Mouse (Mus musculus): ENCODE data around the gene Ube2e3. TPM values are rescaled to one million over a fixed set of nuclear protein-coding genes. Genes with fewer than 3 reads are reported as not detected.

Ube2e3 gene
- polyA plus RNA-seq, 1 experiment = 24.1 TPM

DNA sequence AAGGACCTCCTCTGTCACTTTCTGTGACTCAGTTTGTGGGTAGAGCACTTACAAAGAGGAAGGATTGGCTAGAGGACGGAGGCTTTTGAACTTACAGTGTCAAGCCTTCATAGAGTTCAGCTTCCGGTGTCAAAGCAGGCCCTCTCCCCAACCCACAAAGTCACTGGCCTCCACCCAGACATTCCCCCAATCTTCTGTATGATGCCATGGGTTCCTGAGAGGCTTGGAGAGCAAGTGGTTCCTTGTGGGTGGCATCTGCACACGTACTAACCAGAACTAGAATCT is 7.9 kb upstream of the Ube2e3 start:
- no peak overlapping the region for H3ac ChIP-seq (ENCODE audit: control insufficient read depth, insufficient read length)
- H3K79me2 ChIP-seq (ENCODE audit: control insufficient read depth, insufficient read depth) = no peaks in the 10 kb centered on the region
- H3K4me3 ChIP-seq = no peak overlapping the region
- no peak for TF ChIP-seq E2F4 (IDR thresholded peaks at IDR 0.05; ENCODE audit: insufficient read depth)
- no peak for TF ChIP-seq SRF (IDR thresholded peaks at IDR 0.05; ENCODE audit: control insufficient read depth, insufficient read length, low read depth)
- no peak for TF ChIP-seq CEBPB (IDR thresholded peaks at IDR 0.05; ENCODE audit: insufficient read depth, poor library complexity, severe bottlenecking)
- no peak for TF ChIP-seq TCF3 (IDR thresholded peaks at IDR 0.05; ENCODE audit: insufficient read length, low read depth)
- TF ChIP-seq POLR2AphosphoS2 (IDR thresholded peaks at IDR 0.05; ENCODE audit: insufficient read length, low read depth) = no peak
- no peak overlapping the region for H3K4me2 ChIP-seq (ENCODE audit: low read depth)
- H3K27me3 ChIP-seq (ENCODE audit: control insufficient read depth, insufficient read depth, insufficient read length) = no peaks in the 10 kb centered on the region
- H3K36me3 ChIP-seq (ENCODE audit: control insufficient read depth, insufficient read depth) = no peaks in the 10 kb centered on the region

DNA sequence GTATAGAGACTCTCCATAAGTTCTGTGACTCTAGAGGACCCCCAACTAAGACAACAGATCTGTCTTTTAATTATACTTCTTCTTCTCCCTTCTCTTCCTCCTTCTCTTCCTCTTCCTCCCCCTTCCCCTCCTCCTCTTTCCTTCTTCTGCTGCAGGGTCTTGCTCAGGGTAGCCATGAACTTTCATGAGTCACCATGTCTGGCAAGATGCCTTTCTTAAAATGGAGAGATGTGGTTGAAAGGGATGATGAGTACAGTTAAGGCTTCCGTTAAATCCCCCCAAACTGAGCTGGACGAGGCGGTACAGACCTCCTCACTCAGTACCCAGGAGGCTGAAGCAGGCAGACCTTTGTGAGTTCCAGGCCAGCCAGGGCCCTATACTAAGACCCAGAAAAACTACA is 3.8 kb upstream of the Ube2e3 start:
- H3K27me3 ChIP-seq (ENCODE audit: control insufficient read depth, insufficient read depth, insufficient read length) = no peaks in the 10 kb centered on the region
- TF ChIP-seq SRF (IDR thresholded peaks at IDR 0.05; ENCODE audit: control insufficient read depth, insufficient read length, low read depth) = no peak
- no peak for TF ChIP-seq TCF12 (IDR thresholded peaks at IDR 0.05; ENCODE audit: insufficient read depth, poor library complexity, severe bottlenecking)
- TF ChIP-seq POLR2A (IDR thresholded peaks at IDR 0.05; ENCODE audit: insufficient read length, low read depth) = no peak
- TF ChIP-seq POLR2AphosphoS2 (IDR thresholded peaks at IDR 0.05; ENCODE audit: insufficient read length, low read depth) = no peak
- no peak for TF ChIP-seq MAX (IDR thresholded peaks at IDR 0.05; ENCODE audit: low read depth)
- no peak for TF ChIP-seq MYOG (IDR thresholded peaks at IDR 0.05; ENCODE audit: control insufficient read depth in 1 of 3, insufficient read depth in 1 of 3, insufficient read length in 2 of 3, low read depth in 2 of 3)
- TF ChIP-seq USF1 (IDR thresholded peaks at IDR 0.05; ENCODE audit: low read depth) = no peak
- no peak for TF ChIP-seq REST (IDR thresholded peaks at IDR 0.05; ENCODE audit: insufficient read depth, insufficient read length)
- TF ChIP-seq MYOD1 (IDR thresholded peaks at IDR 0.05; ENCODE audit: control insufficient read depth in 1 of 3, insufficient read length in 2 of 3, low read depth in 2 of 3) = no peak
- TF ChIP-seq TCF3 (IDR thresholded peaks at IDR 0.05; ENCODE audit: insufficient read length, low read depth) = no peak
- no peak overlapping the region for H3ac ChIP-seq (ENCODE audit: control insufficient read depth, insufficient read length)
- H3K4me2 ChIP-seq (ENCODE audit: low read depth) = no peak overlapping the region
- no peaks in the 10 kb centered on the region for H3K36me3 ChIP-seq (ENCODE audit: control insufficient read depth, insufficient read depth)
- no peaks in the 10 kb centered on the region for H3K79me2 ChIP-seq (ENCODE audit: control insufficient read depth, insufficient read depth)
- H3K4me3 ChIP-seq = no peak overlapping the region

DNA sequence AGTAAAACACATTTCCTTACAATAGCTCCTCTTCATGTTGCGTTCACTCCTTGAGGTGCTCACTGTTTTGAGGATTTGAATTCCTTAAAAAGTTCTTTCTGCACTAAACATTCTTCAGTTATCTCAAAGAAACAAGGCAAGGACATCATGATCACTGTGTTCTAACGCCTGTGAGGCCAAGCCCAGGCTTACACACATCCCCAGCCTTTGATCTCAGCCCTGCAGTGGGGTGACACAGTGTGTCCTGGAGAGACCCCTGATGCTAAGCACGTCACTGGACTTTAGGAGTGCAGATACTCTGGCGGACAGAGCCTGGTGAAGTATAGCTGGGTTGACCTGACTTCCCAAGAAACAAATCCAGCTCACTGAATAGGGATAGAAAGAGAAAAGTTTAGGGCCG is 3.1 kb upstream of the Ube2e3 start:
- H3K4me3 ChIP-seq = no peak overlapping the region
- H3ac ChIP-seq (ENCODE audit: control insufficient read depth, insufficient read length) = no peak overlapping the region
- H3K27me3 ChIP-seq (ENCODE audit: control insufficient read depth, insufficient read depth, insufficient read length) = no peaks in the 10 kb centered on the region
- no peaks in the 10 kb centered on the region for H3K36me3 ChIP-seq (ENCODE audit: control insufficient read depth, insufficient read depth)
- H3K79me2 ChIP-seq (ENCODE audit: control insufficient read depth, insufficient read depth) = peaks cover under 1% of the 10 kb centered on the region
- TF ChIP-seq E2F4 (IDR thresholded peaks at IDR 0.05; ENCODE audit: insufficient read depth) = no peak
- TF ChIP-seq REST (IDR thresholded peaks at IDR 0.05; ENCODE audit: insufficient read depth, insufficient read length) = no peak
- TF ChIP-seq SRF (IDR thresholded peaks at IDR 0.05; ENCODE audit: control insufficient read depth, insufficient read length, low read depth) = no peak
- TF ChIP-seq CEBPB (IDR thresholded peaks at IDR 0.05; ENCODE audit: insufficient read depth, poor library complexity, severe bottlenecking) = no peak
- no peak for TF ChIP-seq MYOD1 (IDR thresholded peaks at IDR 0.05; ENCODE audit: control insufficient read depth in 1 of 3, insufficient read length in 2 of 3, low read depth in 2 of 3)
- TF ChIP-seq USF1 (IDR thresholded peaks at IDR 0.05; ENCODE audit: low read depth) = no peak
- TF ChIP-seq MYOG (IDR thresholded peaks at IDR 0.05; ENCODE audit: control insufficient read depth in 1 of 3, insufficient read depth in 1 of 3, insufficient read length in 2 of 3, low read depth in 2 of 3) = no peak
- no peak for TF ChIP-seq POLR2A (IDR thresholded peaks at IDR 0.05; ENCODE audit: insufficient read length, low read depth)
- TF ChIP-seq MAX (IDR thresholded peaks at IDR 0.05; ENCODE audit: low read depth) = no peak
- TF ChIP-seq POLR2AphosphoS2 (IDR thresholded peaks at IDR 0.05; ENCODE audit: insufficient read length, low read depth) = no peak
- TF ChIP-seq TCF12 (IDR thresholded peaks at IDR 0.05; ENCODE audit: insufficient read depth, poor library complexity, severe bottlenecking) = no peak
- TF ChIP-seq TCF3 (IDR thresholded peaks at IDR 0.05; ENCODE audit: insufficient read length, low read depth) = no peak
- H3K4me2 ChIP-seq (ENCODE audit: low read depth) = no peak overlapping the region

DNA sequence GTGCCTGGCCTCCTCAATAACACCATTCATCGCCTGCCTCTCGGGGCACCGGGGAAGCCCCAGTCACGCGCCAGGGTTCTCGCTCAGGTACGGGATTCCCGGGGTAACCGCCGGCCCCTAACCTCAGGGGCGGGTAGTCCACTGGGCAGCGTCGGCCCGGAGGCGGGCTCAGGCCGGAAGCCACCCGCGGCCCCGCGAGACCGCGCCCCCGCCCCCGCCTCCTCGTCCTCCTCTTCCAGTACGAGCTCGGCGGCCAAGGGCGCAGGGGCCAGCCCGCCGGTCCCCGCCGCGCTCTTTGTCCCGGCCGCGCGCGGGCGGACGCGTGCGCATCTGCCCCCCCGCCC is 559 bp downstream of the Ube2e3 start:
- H3K36me3 ChIP-seq (ENCODE audit: control insufficient read depth, insufficient read depth) = no peaks in the 10 kb centered on the region
- H3K79me2 ChIP-seq (ENCODE audit: control insufficient read depth, insufficient read depth) = peaks cover 13% of the 10 kb centered on the region
- H3K27me3 ChIP-seq (ENCODE audit: control insufficient read depth, insufficient read depth, insufficient read length) = no peaks in the 10 kb centered on the region
- peak overlapping the region; percentile 72 for H3K4me2 ChIP-seq (ENCODE audit: low read depth)
- H3ac ChIP-seq (ENCODE audit: control insufficient read depth, insufficient read length) = peak overlapping the region; percentile 88
- TF ChIP-seq TCF3 (IDR thresholded peaks at IDR 0.05; ENCODE audit: insufficient read length, low read depth) (no peak), TCF12 (IDR thresholded peaks at IDR 0.05; ENCODE audit: insufficient read depth, poor library complexity, severe bottlenecking) (no peak), POLR2AphosphoS2 (IDR thresholded peaks at IDR 0.05; ENCODE audit: insufficient read length, low read depth) (peak; percentile 29), POLR2A (IDR thresholded peaks at IDR 0.05; ENCODE audit: insufficient read length, low read depth) (peak; percentile 66), REST (IDR thresholded peaks at IDR 0.05; ENCODE audit: insufficient read depth, insufficient read length) (no peak), MYOD1 (IDR thresholded peaks at IDR 0.05; ENCODE audit: control insufficient read depth in 1 of 3, insufficient read length in 2 of 3, low read depth in 2 of 3) (no peak)
- H3K4me3 ChIP-seq = peak overlapping the region; percentile 36

DNA sequence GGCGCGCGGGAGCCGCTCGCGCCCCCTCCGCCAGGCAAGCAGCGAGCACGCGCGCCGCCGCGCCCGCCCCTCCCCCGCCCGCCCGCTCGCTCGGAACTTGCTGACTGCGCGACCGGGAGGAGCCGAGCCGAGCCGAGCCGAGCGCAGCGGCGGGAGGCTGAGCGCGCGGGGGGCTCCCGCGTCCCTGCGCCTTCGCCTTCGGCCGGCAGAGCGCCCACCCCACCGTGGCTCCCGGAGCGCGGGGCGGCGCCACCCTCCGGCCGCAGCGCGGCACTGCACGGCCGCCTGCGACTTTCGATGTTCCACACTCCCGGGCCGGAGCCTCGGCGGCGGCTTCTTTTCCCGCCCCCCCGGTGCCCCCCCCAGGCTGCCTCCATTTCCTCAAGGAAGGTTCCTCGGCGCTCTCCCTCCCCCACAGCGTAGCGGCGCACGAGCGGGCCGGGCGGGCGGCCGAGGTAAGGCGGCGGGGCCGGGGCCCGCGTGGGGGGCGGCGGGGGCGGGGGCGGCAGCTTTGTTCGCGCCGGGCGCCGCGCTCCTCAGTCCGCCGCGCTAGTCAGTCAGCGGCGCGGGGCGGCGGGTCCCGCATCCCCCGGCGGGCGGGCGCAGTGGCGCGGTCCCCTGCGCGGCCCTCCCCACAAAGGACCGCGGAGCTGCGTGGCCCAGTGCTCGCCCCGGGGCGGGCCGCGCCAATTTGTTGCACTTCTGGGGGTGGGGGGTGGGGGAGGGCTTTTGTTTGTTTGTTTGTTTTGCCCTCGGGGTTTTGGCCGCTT is 1.2 kb downstream of the Ube2e3 start:
- TF ChIP-seq MYOD1 (IDR thresholded peaks at IDR 0.05; ENCODE audit: control insufficient read depth in 1 of 3, insufficient read length in 2 of 3, low read depth in 2 of 3) = peak in 1 of 3 experiments; percentile 7
- peak; percentile 35 for TF ChIP-seq POLR2A (IDR thresholded peaks at IDR 0.05; ENCODE audit: insufficient read length, low read depth)
- no peak for TF ChIP-seq POLR2AphosphoS2 (IDR thresholded peaks at IDR 0.05; ENCODE audit: insufficient read length, low read depth)
- TF ChIP-seq USF1 (IDR thresholded peaks at IDR 0.05; ENCODE audit: low read depth) = no peak
- no peak for TF ChIP-seq CEBPB (IDR thresholded peaks at IDR 0.05; ENCODE audit: insufficient read depth, poor library complexity, severe bottlenecking)
- Histone ChIP-seq H3K4me3 (peak overlapping the region; percentile 36), H3ac (ENCODE audit: control insufficient read depth, insufficient read length) (peak overlapping the region; percentile 88), H3K4me2 (ENCODE audit: low read depth) (no peak overlapping the region), H3K79me2 (ENCODE audit: control insufficient read depth, insufficient read depth) (peaks cover 13% of the 10 kb centered on the region), H3K27me3 (ENCODE audit: control insufficient read depth, insufficient read depth, insufficient read length) (no peaks in the 10 kb centered on the region), H3K36me3 (ENCODE audit: control insufficient read depth, insufficient read depth) (no peaks in the 10 kb centered on the region)
